Mouse (Mus musculus): ENCODE data around the gene Igf1.

The Igf1 gene

DNA sequence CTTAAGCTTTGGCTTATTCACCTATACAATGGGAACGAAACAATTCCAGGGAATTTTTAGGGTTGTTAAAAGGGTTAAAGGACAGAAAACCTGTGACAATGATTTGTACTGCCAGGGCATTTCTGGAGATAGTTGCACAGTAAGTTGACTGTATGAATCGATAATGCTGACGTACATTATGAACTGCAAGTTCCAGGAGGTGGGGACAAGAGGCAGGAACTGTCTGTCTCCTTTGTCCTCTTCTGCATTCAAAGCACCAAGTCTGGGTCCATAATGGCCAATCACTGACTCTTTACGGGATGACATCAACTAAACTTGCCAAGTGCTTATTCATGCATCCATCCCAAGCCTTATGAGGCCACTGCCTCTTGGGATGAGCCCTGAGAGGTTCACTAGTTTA is 39.3 kb downstream of the Igf1 start:
- DNase-seq (ENCODE audit: low read depth) = no peak

DNA sequence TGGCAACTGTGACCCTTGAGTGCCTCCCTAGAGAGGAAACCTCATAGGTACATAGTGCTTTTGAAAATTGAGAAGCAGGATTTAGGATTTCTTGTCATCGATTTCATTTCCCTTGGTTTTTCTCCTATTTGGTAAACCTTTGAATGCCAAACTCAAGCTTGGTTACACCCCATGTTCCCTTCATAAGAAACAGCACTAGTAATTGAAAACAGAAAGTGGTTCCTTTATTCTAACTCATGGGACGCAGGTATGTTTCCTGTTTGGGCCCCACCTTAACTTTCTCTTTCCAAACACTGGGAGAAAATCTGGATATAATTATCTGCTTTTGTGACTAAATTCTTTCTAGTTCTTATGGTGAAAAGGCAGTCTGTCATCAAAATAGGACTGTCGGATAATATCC is 40.8 kb downstream of the Igf1 start:
- DNase-seq (ENCODE audit: low read depth) = no peak

DNA sequence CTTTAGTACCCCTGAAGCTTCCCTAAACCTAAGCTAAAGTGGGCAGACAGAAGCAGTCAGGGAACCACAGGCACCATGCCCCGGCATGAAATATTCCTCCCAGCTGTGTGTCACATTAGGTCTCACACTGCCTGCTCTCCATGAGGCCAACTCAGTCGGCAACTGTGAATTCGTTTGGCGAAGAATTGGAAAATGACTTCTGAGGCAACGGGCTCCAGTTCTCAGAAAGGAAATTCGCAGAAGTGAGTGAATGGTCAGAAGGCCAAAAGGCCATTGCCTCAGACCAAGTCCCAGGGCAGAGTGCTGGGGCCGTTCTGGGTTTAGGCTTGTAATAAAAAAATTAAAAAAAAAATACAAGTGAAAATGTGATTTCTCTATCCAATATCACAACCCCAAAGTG is 43.9 kb downstream of the Igf1 start:
- no peak for DNase-seq (ENCODE audit: low read depth)

DNA sequence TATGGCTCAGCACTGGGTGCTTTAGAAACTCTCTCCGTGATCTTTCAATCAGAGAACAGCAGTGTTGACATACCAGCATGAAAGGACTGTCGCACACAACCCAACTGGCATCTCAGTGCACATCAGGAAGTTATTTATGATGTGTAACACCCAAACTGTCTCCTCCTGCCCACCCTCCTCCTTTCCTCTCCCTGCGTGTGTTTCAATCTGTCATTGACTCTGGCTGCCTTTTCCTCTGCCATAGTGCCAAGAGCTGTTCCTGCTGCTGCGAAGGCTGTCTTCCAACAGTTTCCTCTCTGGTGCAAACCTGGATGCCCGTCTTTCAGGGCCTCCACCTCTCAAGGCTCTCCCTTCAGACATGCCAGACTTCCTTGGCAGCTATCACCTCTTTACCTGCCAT is 46.3 kb downstream of the Igf1 start:
- DNase-seq (ENCODE audit: low read depth) = no peak

DNA sequence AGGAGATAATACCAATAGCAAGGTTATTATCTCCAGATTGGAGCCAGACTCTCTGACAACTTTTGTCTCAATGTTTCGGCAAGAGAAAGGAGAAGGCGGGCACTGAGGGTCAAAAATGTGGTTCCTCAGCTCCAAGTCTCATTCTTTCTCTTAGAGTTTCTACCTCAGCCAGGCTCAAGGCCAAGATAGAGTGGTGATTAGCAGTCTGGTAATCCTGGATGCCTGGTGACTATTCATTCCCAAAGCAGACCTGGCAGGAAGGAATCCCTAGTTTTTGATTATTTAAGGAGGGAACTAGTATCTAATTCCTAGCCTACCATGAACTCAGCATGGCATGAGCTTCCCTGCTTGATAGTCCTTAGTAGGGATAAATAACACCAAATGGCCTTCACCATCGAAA is 47.0 kb downstream of the Igf1 start:
- no peak for DNase-seq (ENCODE audit: low read depth)

DNA sequence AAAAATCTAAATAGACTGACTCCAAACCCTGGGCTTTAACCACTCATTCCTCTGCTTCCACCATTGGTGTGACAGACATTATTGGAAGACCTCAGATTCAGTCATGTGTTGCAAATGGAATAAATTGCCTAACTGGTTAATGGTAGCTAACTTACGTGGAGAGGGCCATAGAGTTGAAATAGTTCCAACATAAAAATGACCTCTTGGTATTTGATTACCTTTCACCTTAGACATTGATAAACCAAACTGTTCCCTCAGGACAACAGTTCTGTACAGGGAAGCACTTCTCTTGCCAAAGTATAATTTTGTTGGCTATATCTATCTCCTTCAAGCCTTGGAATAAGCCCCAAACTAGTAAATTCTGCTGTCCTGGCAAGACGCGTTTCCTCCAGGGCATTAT is 48.1 kb downstream of the Igf1 start:
- no peak for DNase-seq (ENCODE audit: low read depth)

DNA sequence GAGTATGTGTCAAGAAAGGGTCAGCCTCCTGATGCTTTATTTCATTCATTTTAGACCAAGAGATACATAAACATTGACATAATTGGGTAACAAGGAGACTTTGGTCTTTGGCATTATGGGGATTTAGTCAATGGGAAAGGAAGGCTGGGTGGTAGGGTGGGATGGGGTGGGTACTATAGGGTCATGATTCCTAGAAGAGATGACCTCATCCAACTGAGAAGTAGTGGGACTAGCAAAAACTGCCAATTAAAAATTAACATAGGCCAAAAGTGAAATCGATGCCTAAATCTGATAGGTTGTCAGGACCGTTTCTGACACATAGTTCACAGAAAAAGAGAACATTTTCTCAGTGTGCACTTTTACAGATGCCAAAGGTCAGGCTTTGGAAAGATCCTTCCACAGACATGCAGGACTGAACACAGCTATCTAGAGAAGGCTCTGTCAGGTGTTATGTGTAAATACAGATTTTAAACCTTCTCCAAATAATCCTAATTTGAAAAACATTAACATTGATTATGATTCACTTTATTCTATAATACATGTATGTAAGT is 48.8 kb downstream of the Igf1 start:
- DNase-seq (ENCODE audit: low read depth) = no peak

DNA sequence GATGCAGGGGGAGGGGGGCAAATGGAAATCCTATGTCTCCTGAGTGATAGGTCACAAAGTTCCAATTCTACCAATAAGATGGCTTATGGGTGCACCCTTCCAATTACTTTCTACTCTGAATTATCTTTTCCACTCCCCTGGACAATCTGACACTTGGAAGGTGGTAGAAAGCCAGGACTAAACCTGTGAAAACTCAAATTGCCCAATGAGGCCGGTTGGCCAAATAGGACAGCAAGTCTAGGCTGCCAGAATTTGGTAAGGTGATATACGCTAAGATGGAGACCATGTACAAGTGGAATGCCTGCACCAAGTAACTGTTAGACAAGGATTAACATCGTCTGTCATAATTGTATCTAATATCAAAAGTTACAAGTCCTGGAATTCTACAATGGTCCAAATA is 55.8 kb downstream of the Igf1 start:
- DNase-seq (ENCODE audit: low read depth) = no peak

DNA sequence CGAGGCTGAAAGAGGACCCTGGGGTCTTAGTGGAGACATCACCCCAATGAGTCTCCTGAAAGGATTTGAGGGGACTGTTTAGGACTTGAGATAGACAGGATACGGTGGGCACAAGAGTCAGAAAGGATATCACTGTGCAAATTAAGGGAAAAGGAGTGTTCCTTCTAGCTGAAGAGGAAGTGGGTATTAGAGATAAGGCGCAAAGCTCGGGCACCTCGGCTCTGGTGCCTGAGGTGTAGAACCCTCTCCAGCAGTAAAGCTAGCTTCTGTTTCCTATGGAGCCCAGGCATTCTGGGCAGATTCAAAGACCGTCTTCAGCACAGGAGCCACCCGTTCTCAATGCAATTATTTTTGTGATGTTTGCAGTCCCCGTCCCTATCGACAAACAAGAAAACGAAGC is 56.9 kb downstream of the Igf1 start:
- no peak for DNase-seq (ENCODE audit: low read depth)

DNA sequence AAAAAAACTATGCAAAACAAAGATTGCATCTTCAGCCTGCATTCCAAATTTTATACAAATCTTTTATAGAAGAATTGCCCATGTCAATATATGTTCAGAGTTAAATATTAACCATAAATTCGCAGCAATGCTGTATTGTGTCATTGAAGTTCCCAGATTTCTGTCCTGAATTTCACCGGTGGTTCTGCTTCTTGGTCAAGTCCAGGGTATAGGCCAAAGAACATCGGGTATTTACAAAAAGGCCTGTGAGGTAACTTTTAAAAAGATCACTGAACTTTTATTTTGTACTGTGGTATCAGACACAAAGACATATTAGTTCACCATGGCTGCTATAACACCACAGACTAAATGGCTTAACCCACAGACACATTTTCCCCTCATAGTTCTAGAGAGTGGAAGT is 57.7 kb downstream of the Igf1 start:
- DNase-seq (ENCODE audit: low read depth) = no peak

DNA sequence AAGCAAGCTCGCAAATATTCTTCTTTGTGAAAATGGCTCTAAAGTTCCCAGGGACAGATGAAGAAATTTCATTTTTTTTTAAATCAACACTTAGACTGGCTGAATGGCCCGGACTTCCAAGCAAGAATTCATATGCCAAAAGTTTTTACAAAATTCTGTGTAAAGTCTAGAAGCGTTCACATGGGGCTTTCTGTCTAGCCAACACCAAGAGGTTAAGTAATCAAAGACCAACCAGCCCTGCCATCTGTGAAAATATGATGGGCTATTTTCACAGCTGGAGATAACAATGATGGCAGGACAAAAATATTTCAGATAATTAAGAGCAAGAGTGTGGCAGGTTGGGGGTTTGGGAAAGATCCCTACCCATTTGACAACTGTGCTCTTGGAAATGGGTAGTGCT is 64.2 kb downstream of the Igf1 start:
- DNase-seq (ENCODE audit: low read depth) = no peak

DNA sequence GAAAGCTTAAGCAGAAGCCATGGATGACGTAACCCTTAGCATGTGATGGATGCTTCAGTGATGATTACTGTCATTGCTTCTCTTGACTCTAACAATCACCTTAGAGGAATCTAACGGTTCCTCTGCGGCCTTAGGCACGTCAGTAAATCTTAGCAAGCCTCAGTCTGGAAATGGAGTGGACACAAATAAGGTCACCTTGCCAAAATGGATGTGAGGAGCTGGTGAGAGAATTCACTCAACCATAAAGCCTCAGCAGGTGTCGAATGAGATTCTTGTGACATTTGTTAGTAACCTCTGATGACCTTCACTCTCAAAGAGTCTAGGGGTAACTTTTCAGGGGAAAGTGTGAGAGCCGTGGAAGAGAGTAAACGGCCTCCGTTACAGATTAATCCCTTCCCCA is 68.5 kb downstream of the Igf1 start:
- no peak for DNase-seq (ENCODE audit: low read depth)

DNA sequence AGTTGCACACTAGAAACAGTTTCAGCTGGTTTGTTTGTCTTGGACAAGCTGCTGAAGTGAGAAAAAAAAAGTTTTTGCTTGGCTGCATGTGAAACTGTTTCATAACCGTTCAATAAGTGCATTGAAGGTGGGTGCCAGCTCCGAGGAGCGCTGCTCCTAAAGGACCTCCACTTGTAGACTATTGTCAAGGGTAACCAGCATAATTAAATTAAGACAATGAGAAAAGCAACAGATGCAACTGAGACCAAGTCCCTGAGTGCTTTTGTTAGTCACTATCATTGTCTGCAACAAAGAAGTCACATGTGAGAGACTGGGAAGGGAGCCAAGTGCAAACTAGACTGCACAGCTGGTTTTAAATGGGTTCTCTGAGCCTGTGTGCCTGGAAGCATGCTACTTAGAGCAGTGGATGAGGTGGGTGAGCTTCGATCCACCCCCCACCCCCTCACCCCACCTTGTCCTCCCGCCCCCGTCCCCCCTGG is 69.1 kb downstream of the Igf1 start:
- no peak for DNase-seq (ENCODE audit: low read depth)

DNA sequence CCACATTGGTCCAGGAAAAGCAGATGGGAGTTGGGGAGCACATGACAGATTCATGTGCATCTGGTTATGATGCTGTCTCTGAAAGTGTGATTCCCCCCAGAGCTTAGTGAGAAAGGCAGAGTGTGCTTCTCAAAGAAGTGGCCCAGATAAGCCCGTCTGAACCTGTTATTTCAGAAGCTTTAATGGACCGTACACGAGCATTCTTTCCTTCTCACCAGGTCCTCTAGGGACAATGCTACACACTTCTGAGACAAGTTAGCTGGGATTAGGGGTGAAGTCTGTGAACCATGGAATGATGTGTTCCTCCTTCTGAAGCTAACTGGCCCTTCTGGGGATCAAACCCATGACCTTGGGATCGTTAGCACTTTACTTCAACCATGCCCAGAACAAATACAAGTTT is 90.1 kb downstream of the Igf1 start:
- no peak for DNase-seq (ENCODE audit: low read depth)

DNA sequence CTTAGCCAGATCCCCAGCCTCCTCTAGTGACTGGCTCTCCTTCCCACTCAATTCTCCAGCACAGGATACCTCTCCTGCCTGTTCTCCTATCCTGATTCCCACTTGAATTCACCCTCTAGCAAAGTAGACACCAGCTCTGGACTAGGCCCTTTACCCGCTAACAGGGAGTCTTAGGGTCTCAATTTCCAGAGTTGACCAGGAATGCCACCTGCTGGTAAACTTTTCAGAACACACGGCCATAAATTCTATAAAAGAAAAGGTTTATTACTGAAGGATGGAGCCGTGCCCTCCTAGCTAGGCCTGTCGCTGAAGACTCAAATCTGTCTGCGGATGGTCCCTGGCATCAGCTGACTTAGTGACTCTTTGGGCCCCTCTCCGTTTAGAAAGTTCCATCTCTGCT is 113.5 kb downstream of the Igf1 start:
- no peak for DNase-seq (ENCODE audit: low read depth)

DNA sequence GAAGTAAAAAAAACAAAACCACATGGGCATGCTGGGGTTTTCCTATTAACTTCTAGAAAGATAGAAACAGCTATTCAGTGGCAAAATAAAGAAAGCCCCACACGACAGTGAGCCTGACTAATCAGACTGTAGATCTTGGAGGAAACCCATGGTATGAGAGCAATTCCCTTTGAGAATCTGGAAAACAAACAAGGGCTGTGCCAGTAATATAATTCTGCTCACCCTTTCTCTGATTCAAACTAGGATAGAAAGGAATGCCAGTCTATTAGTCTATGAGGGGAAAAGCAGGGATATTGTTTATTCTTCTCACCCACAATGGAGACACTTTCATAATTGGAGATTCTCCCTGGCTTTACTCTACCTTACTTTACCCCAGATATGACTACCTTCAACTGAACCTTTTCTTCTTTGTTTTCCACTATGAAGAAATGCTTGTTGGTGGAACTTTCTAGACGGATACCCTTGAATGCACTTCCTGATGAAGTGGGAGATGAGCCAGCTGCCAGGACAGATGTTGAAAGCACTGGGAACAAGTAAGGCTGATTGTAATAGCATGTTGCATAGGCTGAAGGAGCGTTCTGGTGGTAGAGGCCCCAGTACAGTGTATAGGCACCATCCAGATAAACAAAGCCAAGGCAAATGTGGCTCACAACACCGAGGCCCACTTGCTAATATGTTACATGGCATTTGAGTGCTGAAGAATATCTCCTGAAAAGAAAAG is 116.0 kb downstream of the Igf1 start:
- no peak for DNase-seq (ENCODE audit: low read depth)

DNA sequence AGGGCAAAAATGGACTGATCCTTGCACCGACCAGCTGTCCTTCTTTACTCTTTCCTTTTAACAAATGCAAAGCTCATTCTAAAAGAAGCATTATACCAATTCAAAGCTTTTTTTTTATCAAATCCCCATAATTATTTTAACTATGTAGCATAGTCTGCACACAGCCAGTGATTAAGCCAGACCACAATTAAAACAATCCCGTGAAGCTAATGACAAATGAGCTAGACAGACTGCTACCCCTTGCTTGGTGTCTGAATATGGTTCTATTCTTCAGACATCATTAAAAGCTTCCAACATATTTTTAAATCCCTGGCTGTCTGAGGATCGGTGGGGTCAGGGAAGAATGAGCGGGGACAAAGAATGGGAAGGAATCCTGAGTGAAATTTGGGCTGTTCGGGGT is 127.3 kb downstream of the Igf1 start:
- no peak for DNase-seq (ENCODE audit: low read depth)

DNA sequence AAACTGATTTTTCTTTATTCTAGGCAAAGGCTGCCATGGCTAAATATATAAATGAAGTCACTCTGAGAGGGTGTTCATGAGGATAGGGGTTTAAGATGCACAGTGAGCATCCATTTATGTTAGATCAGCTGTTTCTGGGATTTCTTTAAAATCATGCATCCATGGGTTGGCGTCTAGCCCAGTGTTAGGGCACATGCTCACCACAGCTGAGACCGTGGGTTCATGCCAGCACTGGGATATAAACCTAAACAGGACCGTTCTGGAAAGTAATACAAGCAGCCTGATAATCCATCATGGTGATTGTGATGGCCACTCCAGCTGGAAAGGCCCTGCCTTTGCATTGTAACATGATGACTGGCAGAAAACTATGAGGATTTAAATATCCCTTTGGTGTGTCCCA is 128.1 kb downstream of the Igf1 start:
- DNase-seq (ENCODE audit: low read depth) = no peak
